Mouse (Mus musculus) CH12.LX (cell line): ENCODE results near the gene Uso1.

Experiments used
- BHLHE40 ChIP-seq: IDR thresholded peaks from 2 replicates; pipeline ENCODE4 v1.6.1; 2011; ENCODE audit warnings: mild to moderate bottlenecking, low read depth, low read length, improper control_type of control experiment
- CHD2 ChIP-seq: IDR thresholded peaks from 2 replicates; pipeline ENCODE4 v1.6.1; 2011; ENCODE audit warnings: low read length, improper control_type of control experiment
- CTCF ChIP-seq, 2 experiments: IDR thresholded peaks in 1 of 2; conservative IDR thresholded peaks in 1 of 2; 2 replicates each; pipeline ENCODE4 v1.5.1; 2011 to 2012; ENCODE audit warnings: low read depth in 2 of 2, low read length in 2 of 2, improper control_type of control experiment in 1 of 2, inconsistent platforms in 1 of 2, mild to moderate bottlenecking in 1 of 2, moderate library complexity in 1 of 2
- EP300 ChIP-seq: IDR thresholded peaks from 2 replicates; pipeline ENCODE4 v1.6.1; 2011; ENCODE audit warnings: low read length, improper control_type of control experiment
- GABPA ChIP-seq: IDR thresholded peaks from 2 replicates; pipeline ENCODE4 v1.6.1; 2012; ENCODE audit warnings: low read depth, low read length, improper control_type of control experiment, inconsistent platforms; ENCODE audit not compliant: insufficient replicate concordance
- MAX ChIP-seq: IDR thresholded peaks from 2 replicates; pipeline ENCODE4 v1.6.1; 2011; ENCODE audit warnings: low read length, improper control_type of control experiment
- MXI1 ChIP-seq: IDR thresholded peaks from 2 replicates; pipeline ENCODE4 v1.6.1; 2011; ENCODE audit warnings: mild to moderate bottlenecking, low read depth, low read length, improper control_type of control experiment
- MYC ChIP-seq: IDR thresholded peaks from 2 replicates; pipeline ENCODE4 v1.6.1; 2011; ENCODE audit warnings: low read depth, mild to moderate bottlenecking, improper control_type of control experiment, low read length
- PAX5 ChIP-seq: IDR thresholded peaks from 2 replicates; pipeline ENCODE4 v1.6.1; 2012; ENCODE audit warnings: low read length, inconsistent platforms, mixed read lengths
- POLR2A ChIP-seq: IDR thresholded peaks from 2 replicates; pipeline ENCODE4 v1.6.1; 2011; ENCODE audit warnings: low read depth, mild to moderate bottlenecking, improper control_type of control experiment, low read length
- RCOR1 ChIP-seq: conservative IDR thresholded peaks from 2 replicates; pipeline ENCODE4 v1.6.1; 2012; ENCODE audit warnings: low read depth, mild to moderate bottlenecking, inconsistent platforms, low read length, improper control_type of control experiment
- USF1 ChIP-seq: IDR thresholded peaks from 2 replicates; pipeline ENCODE4 v1.6.1; 2014; ENCODE audit warnings: low read depth, mild to moderate bottlenecking, inconsistent platforms, low read length, improper control_type of control experiment
- USF2 ChIP-seq: conservative IDR thresholded peaks from 2 replicates; pipeline ENCODE4 v1.6.1; 2011; ENCODE audit warnings: low read depth, low read length, improper control_type of control experiment

- TF ChIP-seq CHD2, result no peak
- TF ChIP-seq CTCF (conservative IDR thresholded peaks at IDR 0.05 in 1 of 2, IDR thresholded peaks at IDR 0.05 in 1 of 2; ENCODE audit: low read depth in 2 of 2, low read length in 2 of 2), result no peak
- no peak for TF ChIP-seq GABPA
- TF ChIP-seq EP300, result no peak
- TF ChIP-seq MYC, result no peak
- no peak for TF ChIP-seq USF1
- TF ChIP-seq PAX5, result no peak
- no peak for TF ChIP-seq MAX
- no peak for TF ChIP-seq MXI1
- no peak for TF ChIP-seq BHLHE40
- no peak for TF ChIP-seq POLR2A
- TF ChIP-seq RCOR1, result no peak
- TF ChIP-seq USF2, result no peak
Observed at GRCm38 (mm10) chr5:92252031-92252430, 114.3 kb downstream of the Uso1 start.
